Mouse (Mus musculus) G1E (cell line): ENCODE data around the gene Mpzl2.

Experiments used
- CTCF ChIP-seq: IDR thresholded peaks from 2 replicates; pipeline ENCODE4 v1.5.1; 2012; ENCODE audit warnings: low read depth, low read length, inconsistent platforms, mixed read lengths
- GATA1 ChIP-seq: IDR thresholded peaks from 2 replicates; pipeline ENCODE4 v1.6.1; 2012; ENCODE audit warnings: borderline replicate concordance, low read length, inconsistent platforms, mixed read lengths
- POLR2AphosphoS5 ChIP-seq: IDR thresholded peaks from 2 replicates; pipeline ENCODE4 v1.6.1; 2012; ENCODE audit warnings: low read depth, low read length, inconsistent platforms; ENCODE audit not compliant: insufficient replicate concordance

- TF ChIP-seq POLR2AphosphoS5 (no peak), GATA1 (no peak), CTCF (no peak)
These were observed 20.6 kb downstream of the Mpzl2 start for GRCm38 (mm10) chr9:45060151-45060550.
